Mouse (Mus musculus) MEL (cell line): ENCODE data around the gene U2af2. TPM values are rescaled to one million over a fixed set of nuclear protein-coding genes. Genes with fewer than 3 reads are reported as not detected.

Source experiments
- DNase-seq: peaks from one replicate; pipeline ENCODE4 v3.0.0; 2011; ENCODE audit warnings: low read depth, low spot score
- H3K27ac ChIP-seq: 2 replicates; pipeline ENCODE4 v1.5.1; 2012; ENCODE audit warnings: low read depth, mild to moderate bottlenecking, control low read depth, low read length, moderate library complexity; ENCODE audit not compliant: control insufficient read depth
- H3K27me3 ChIP-seq, 2 experiments: fragments of 150-350 bp in 1 of 2; sonication (generic) in 1 of 2; 2 replicates each; pipeline ENCODE4 v1.6.1; 2012; ENCODE audit warnings: low read length in 2 of 2, mild to moderate bottlenecking in 2 of 2, improper control_type of control experiment in 1 of 2, moderate library complexity in 1 of 2; ENCODE audit not compliant: insufficient read depth in 2 of 2, control insufficient read depth in 1 of 2
- H3K36me3 ChIP-seq, 2 experiments: 2 replicates each; pipeline ENCODE4 v1.6.1; 2012 to 2014; ENCODE audit warnings: low read length in 2 of 2, improper control_type of control experiment in 1 of 2, inconsistent platforms in 1 of 2, mild to moderate bottlenecking in 1 of 2; ENCODE audit not compliant: insufficient read depth in 2 of 2, control insufficient read depth in 1 of 2
- H3K4me1 ChIP-seq, 2 experiments: fragments of 150-350 bp in 1 of 2; sonication (generic) in 1 of 2; 2 replicates each; pipeline ENCODE4 v1.6.1; 2012; ENCODE audit warnings: low read length in 2 of 2, improper control_type of control experiment in 1 of 2, mild to moderate bottlenecking in 1 of 2; ENCODE audit not compliant: insufficient read depth in 2 of 2, control insufficient read depth in 1 of 2
- H3K4me3 ChIP-seq, 2 experiments: fragments of 150-350 bp in 1 of 2; sonication (generic) in 1 of 2; 2 replicates each; pipeline ENCODE4 v1.5.1; 2012; ENCODE audit warnings: low read depth in 2 of 2, low read length in 2 of 2, mild to moderate bottlenecking in 2 of 2, moderate library complexity in 2 of 2, control low read depth in 1 of 2, improper control_type of control experiment in 1 of 2; ENCODE audit not compliant: control insufficient read depth in 1 of 2, insufficient read depth in 1 of 2
- H3K79me2 ChIP-seq: 2 replicates; pipeline ENCODE4 v1.6.1; 2012; ENCODE audit warnings: mild to moderate bottlenecking, low read length, moderate library complexity; ENCODE audit not compliant: control insufficient read depth, poor library complexity, insufficient read depth
- H3K9ac ChIP-seq: 2 replicates; pipeline ENCODE4 v1.6.1; 2012; ENCODE audit warnings: low read depth, mild to moderate bottlenecking, control low read depth, low read length, moderate library complexity; ENCODE audit not compliant: control insufficient read depth, poor library complexity, severe bottlenecking
- H3K9me3 ChIP-seq: fragments of 150-350 bp; sonication (generic); replicated peaks from 2 replicates; pipeline ENCODE4 v1.6.1; 2012; ENCODE audit warnings: mild to moderate bottlenecking, low read length, improper control_type of control experiment, moderate library complexity; ENCODE audit not compliant: insufficient read depth
- BHLHE40 ChIP-seq: IDR thresholded peaks from 2 replicates; pipeline ENCODE4 v1.6.1; 2012; ENCODE audit warnings: low read depth, mild to moderate bottlenecking, inconsistent platforms, low read length, improper control_type of control experiment, borderline replicate concordance
- CHD2 ChIP-seq: IDR thresholded peaks from 2 replicates; pipeline ENCODE4 v1.6.1; 2011; ENCODE audit warnings: low read length, improper control_type of control experiment
- ELF1 ChIP-seq: IDR thresholded peaks from 2 replicates; pipeline ENCODE4 v1.6.1; 2014; ENCODE audit warnings: low read depth, mild to moderate bottlenecking, inconsistent platforms, low read length, improper control_type of control experiment, moderate library complexity
- EP300 ChIP-seq, 2 experiments: IDR thresholded peaks; 2 replicates each; pipeline ENCODE4 v1.6.1; 2011; ENCODE audit warnings: improper control_type of control experiment in 2 of 2, low read length in 2 of 2, low read depth in 1 of 2, mild to moderate bottlenecking in 1 of 2
- GATA1 ChIP-seq: IDR thresholded peaks from 2 replicates; pipeline ENCODE4 v1.6.1; 2011; ENCODE audit warnings: low read depth, low read length, improper control_type of control experiment
- MAFK ChIP-seq: IDR thresholded peaks from 2 replicates; pipeline ENCODE4 v1.6.1; 2011; ENCODE audit warnings: low read depth, mild to moderate bottlenecking, low read length, improper control_type of control experiment, borderline replicate concordance
- MAZ ChIP-seq: IDR thresholded peaks from 2 replicates; pipeline ENCODE4 v1.6.1; 2012; ENCODE audit warnings: low read depth, mild to moderate bottlenecking, inconsistent platforms, low read length, improper control_type of control experiment
- MEF2A ChIP-seq: IDR thresholded peaks from 2 replicates; pipeline ENCODE4 v1.6.1; 2014; ENCODE audit warnings: low read depth, mild to moderate bottlenecking, inconsistent platforms, low read length, improper control_type of control experiment; ENCODE audit not compliant: poor library complexity, insufficient replicate concordance, severe bottlenecking; ENCODE audit errors: extremely low read depth
- MXI1 ChIP-seq: IDR thresholded peaks from 2 replicates; pipeline ENCODE4 v1.6.1; 2011; ENCODE audit warnings: mild to moderate bottlenecking, low read depth, low read length, improper control_type of control experiment
- NELFE ChIP-seq: IDR thresholded peaks from 2 replicates; pipeline ENCODE4 v1.6.1; 2011; ENCODE audit warnings: low read depth, low read length, improper control_type of control experiment
- POLR2A ChIP-seq, 2 experiments: IDR thresholded peaks; 2 replicates each; pipeline ENCODE4 v1.6.1; 2011 to 2012; ENCODE audit warnings: low read length in 2 of 2, mild to moderate bottlenecking in 2 of 2, control low read depth in 1 of 2, improper control_type of control experiment in 1 of 2, low read depth in 1 of 2, moderate library complexity in 1 of 2; ENCODE audit not compliant: control insufficient read depth in 1 of 2, insufficient read depth in 1 of 2, poor library complexity in 1 of 2
- POLR2AphosphoS5 ChIP-seq: IDR thresholded peaks from 2 replicates; pipeline ENCODE4 v1.6.1; 2012; ENCODE audit warnings: low read depth, borderline replicate concordance, mild to moderate bottlenecking, inconsistent platforms, low read length, moderate library complexity, mixed read lengths
- SIN3A ChIP-seq: IDR thresholded peaks from 2 replicates; pipeline ENCODE4 v1.6.1; 2012; ENCODE audit warnings: low read length, improper control_type of control experiment, inconsistent platforms
- SMC3 ChIP-seq: IDR thresholded peaks from 2 replicates; pipeline ENCODE4 v1.6.1; 2011; ENCODE audit warnings: low read depth, low read length, improper control_type of control experiment
- TAL1 ChIP-seq: IDR thresholded peaks from 2 replicates; pipeline ENCODE4 v1.6.1; 2012; ENCODE audit warnings: mild to moderate bottlenecking, inconsistent platforms, low read length, moderate library complexity, mixed read lengths
- UBTF ChIP-seq: IDR thresholded peaks from 2 replicates; pipeline ENCODE4 v1.6.1; 2012; ENCODE audit warnings: low read depth, mild to moderate bottlenecking, inconsistent platforms, low read length, improper control_type of control experiment, moderate library complexity, borderline replicate concordance; ENCODE audit not compliant: insufficient read depth
- USF2 ChIP-seq, 2 experiments: IDR thresholded peaks; 2 replicates each; pipeline ENCODE4 v1.6.1; 2011 to 2012; ENCODE audit warnings: improper control_type of control experiment in 2 of 2, low read length in 2 of 2, borderline replicate concordance in 1 of 2, inconsistent platforms in 1 of 2, low read depth in 1 of 2, mild to moderate bottlenecking in 1 of 2; ENCODE audit not compliant: insufficient read depth in 1 of 2
- ZC3H11A ChIP-seq: IDR thresholded peaks from 2 replicates; pipeline ENCODE4 v1.6.1; 2012; ENCODE audit warnings: low read depth, mild to moderate bottlenecking, inconsistent platforms, low read length, improper control_type of control experiment
- ZNF384 ChIP-seq: IDR thresholded peaks from 2 replicates; pipeline ENCODE4 v1.6.1; 2012; ENCODE audit warnings: low read depth, mild to moderate bottlenecking, inconsistent platforms, low read length, improper control_type of control experiment
- polyA plus RNA-seq, 2 experiments: library from polyadenylated mRNA; stranded (reverse) in 1 of 2; unstranded in 1 of 2; fragments of >175 nt in 1 of 2; fragments of >200 nt in 1 of 2; gene quantifications; 2 replicates each; pipeline versions ENCODE4 v1.2.1 to v1.2.4; 2012; ENCODE audit warnings: low replicate concordance in 2 of 2, low read depth in 1 of 2; ENCODE audit not compliant: insufficient read length in 2 of 2, insufficient read depth in 1 of 2, missing spikeins in 1 of 2
- total RNA-seq: library from RNA; depleted of rRNA; stranded (reverse); fragments of 300-350 nt; gene quantifications from 2 replicates; pipeline ENCODE4 v1.2.3, GENCODE M21; 2012

U2af2 gene
- total and polyA plus RNA-seq, 3 experiments, result 311 to 491 (median 477) TPM

- 0 out of 2 replicates have a peak, but pooled peaks have one; percentile 78 for TF ChIP-seq UBTF
- peak in 1 of 2 experiments; percentile 48; a peak in 2 of 4 replicates for TF ChIP-seq EP300 (IDR thresholded peaks at IDR 0.05; ENCODE audit: low read depth in 1 of 2, low read length in 2 of 2)
- TF ChIP-seq ZNF384, result no peak
- no peak for TF ChIP-seq MAFK
- peak; percentile 15; the same call in 1 of the 2 replicates for TF ChIP-seq SMC3
- no peak for TF ChIP-seq USF2 (IDR thresholded peaks at IDR 0.05; ENCODE audit: borderline replicate concordance in 1 of 2, insufficient read depth in 1 of 2, low read depth in 1 of 2, low read length in 2 of 2)
- TF ChIP-seq TAL1, result no peak
- TF ChIP-seq POLR2AphosphoS5, result no peak
- TF ChIP-seq ELF1, result peak; percentile 99
- TF ChIP-seq SIN3A, result peak; percentile 90
- peak; percentile 90 for TF ChIP-seq BHLHE40
- TF ChIP-seq POLR2A (IDR thresholded peaks at IDR 0.05; ENCODE audit: control insufficient read depth in 1 of 2, insufficient read depth in 1 of 2, low read depth in 1 of 2, low read length in 2 of 2, poor library complexity in 1 of 2), result peak; percentile 64 to 73
- peak; percentile 60 for TF ChIP-seq NELFE
- TF ChIP-seq ZC3H11A, result no peak
- TF ChIP-seq MEF2A, result no peak
Measured at GRCm38 (mm10) chr7:5080010-5080751, 18.2 kb downstream of the U2af2 start, which contains the start of gene Epn1 (continued).

GRCm38 (mm10) chr7:5080815-5081214, 18.9 kb downstream of the U2af2 start:
- Histone ChIP-seq H3K9me3 (no peaks in the 10 kb centered on the region), H3K79me2 (peaks cover 39% of the 10 kb centered on the region), H3K36me3 (peaks cover 25 to 54% of the 10 kb centered on the region in 2 experiments), H3K27ac (peak overlapping the region; percentile 82), H3K4me1 (peaks cover 15 to 43% of the 10 kb centered on the region in 2 experiments), H3K27me3 (no peaks in the 10 kb centered on the region), H3K4me3 (peak overlapping the region; percentile 69 to 95), H3K9ac (peak overlapping the region; percentile 91)
- no peak for TF ChIP-seq POLR2A (IDR thresholded peaks at IDR 0.05; ENCODE audit: control insufficient read depth in 1 of 2, insufficient read depth in 1 of 2, low read depth in 1 of 2, low read length in 2 of 2, poor library complexity in 1 of 2)
- no peak for TF ChIP-seq MAZ
- no peak for TF ChIP-seq USF2 (IDR thresholded peaks at IDR 0.05; ENCODE audit: borderline replicate concordance in 1 of 2, insufficient read depth in 1 of 2, low read depth in 1 of 2, low read length in 2 of 2)
- TF ChIP-seq EP300 (IDR thresholded peaks at IDR 0.05; ENCODE audit: low read depth in 1 of 2, low read length in 2 of 2), result no peak
- TF ChIP-seq CHD2, result no peak
- no peak for TF ChIP-seq MXI1
- no peak for TF ChIP-seq GATA1
- peak; percentile 50 for DNase-seq
